Mouse (Mus musculus): ENCODE results near the gene Rps11. TPM values are rescaled to one million over a fixed set of nuclear protein-coding genes. Genes with fewer than 3 reads are reported as not detected.
"Not testable (repeated sequence)": the region's sequence is repeated elsewhere in the genome, so short reads cannot be mapped to it uniquely, and the experiment has no call there.

The Rps11 gene
- polyA plus RNA-seq, 1 experiment from 2014 or later = 1,523 TPM

DNA sequence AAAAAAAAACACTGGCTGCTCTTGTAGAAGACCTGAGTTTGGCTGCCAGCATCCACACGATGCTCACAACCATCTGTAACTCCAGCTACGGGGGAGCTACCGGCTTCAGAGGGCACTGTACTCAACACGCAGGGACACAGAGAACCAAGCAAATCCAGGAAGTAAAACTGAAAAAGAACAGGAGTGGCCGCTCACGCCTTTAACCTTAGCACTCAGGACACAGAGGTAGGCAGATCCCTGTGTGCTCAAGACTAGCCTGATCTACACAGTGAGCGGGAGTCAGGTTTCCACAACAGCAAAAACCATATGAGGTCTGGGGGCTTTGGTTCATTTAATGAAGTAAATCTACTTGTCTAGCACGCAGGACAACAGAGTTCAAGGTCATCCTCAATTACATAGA is 18.7 kb downstream of the Rps11 start:
- Histone ChIP-seq H3K4me3 (replicated peaks) (no peak overlapping the region), H3K4me1 (peaks cover 26% of the 10 kb centered on the region), H3K27ac (replicated peaks) (no peak overlapping the region), H3K36me3 (peaks cover 6% of the 10 kb centered on the region; the same call in 1 of the 2 replicates), H3K4me2 (replicated peaks) (no peak overlapping the region), H3K9ac (no peak overlapping the region), H3K9me3 (replicated peaks) (no peaks in the 10 kb centered on the region), H3K27me3 (no peaks in the 10 kb centered on the region)
- WGBS = 67% methylated on average over 8 of the region's 8 CpGs
- no peak for ATAC-seq (ENCODE audit: insufficient number of reproducible peaks, low FRiP score, low TSS enrichment, low read depth)

DNA sequence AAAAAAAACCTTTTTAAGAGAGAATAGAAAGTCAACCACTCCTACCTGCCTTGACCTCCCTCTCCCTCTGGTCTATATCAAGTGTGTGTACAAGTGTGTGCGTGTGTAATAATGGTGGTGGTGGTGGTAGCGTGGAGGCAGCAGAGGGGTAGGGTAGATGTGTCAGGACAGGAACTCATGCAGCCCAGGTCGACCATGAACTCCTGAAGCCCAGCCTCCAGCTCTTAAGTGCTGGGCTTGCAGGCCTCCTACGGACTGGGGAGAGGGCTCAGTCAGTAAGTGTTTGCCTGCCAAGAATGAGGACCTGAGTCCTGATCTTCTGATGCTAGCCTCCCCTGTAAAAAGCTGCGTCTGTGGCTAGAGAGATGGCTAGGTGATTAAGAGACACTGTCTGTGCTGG is 19.3 kb downstream of the Rps11 start:
- no peak overlapping the region for H3K27ac ChIP-seq (replicated peaks)
- H3K27me3 ChIP-seq = no peaks in the 10 kb centered on the region
- H3K4me3 ChIP-seq (replicated peaks) = no peak overlapping the region
- ATAC-seq (ENCODE audit: insufficient number of reproducible peaks, low FRiP score, low TSS enrichment, low read depth) = no peak
- peaks cover 26% of the 10 kb centered on the region for H3K4me1 ChIP-seq
- no peak overlapping the region for H3K4me2 ChIP-seq (replicated peaks)
- H3K9me3 ChIP-seq (replicated peaks) = no peaks in the 10 kb centered on the region
- no peak overlapping the region for H3K9ac ChIP-seq
- 77% methylated on average over 5 of the region's 5 CpGs for WGBS
- H3K36me3 ChIP-seq = peaks cover 6% of the 10 kb centered on the region; the same call in 1 of the 2 replicates

DNA sequence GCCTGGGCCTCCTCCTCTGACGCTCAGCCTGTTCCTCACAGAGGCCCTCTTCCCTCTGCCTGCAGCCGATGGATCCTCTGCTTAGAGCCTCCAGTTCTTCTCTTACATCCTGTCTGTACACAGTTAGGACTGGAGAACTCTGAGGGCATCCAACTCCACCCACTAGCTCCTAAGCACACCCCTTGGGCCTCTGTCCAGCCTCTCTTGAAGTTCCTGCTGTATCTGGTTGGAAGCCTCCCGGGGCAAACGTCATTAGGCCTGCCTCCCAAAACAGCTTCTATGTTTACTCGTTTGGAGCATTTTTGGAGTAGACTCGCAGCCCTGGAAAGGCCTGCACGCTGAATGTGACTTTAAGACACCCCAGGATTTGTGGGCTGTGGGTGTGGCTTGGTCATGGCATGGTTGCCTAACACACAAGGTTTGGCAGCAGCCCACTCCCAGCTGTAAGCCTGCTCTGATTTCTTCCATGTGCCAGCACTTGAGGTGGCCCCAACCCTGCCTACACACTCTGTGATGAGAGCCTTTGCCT is 20.5 kb downstream of the Rps11 start, which contains the start of gene Fcgrt:
Gene Fcgrt (minus strand): TSS at position 200 of the 529 bp plus-strand sequence.
- peaks cover 26% of the 10 kb centered on the region for H3K4me1 ChIP-seq
- peak within 1 kb of the TSS; percentile 64 for H3K4me2 ChIP-seq (replicated peaks)
- peaks cover 6% of the 10 kb centered on the region; the same call in 1 of the 2 replicates for H3K36me3 ChIP-seq
- peak within 1 kb of the TSS; percentile 60 for H3K9ac ChIP-seq
- peak; percentile 98 for ATAC-seq (ENCODE audit: insufficient number of reproducible peaks, low FRiP score, low TSS enrichment, low read depth)
- H3K9me3 ChIP-seq (replicated peaks) = no peaks in the 10 kb centered on the region
- peak within 1 kb of the TSS; percentile 96 for H3K27ac ChIP-seq (replicated peaks)
- H3K27me3 ChIP-seq = no peaks in the 10 kb centered on the region
- H3K4me3 ChIP-seq (replicated peaks) = peak within 1 kb of the TSS; percentile 45
- 23% methylated on average over 7 of the region's 7 CpGs for WGBS

DNA sequence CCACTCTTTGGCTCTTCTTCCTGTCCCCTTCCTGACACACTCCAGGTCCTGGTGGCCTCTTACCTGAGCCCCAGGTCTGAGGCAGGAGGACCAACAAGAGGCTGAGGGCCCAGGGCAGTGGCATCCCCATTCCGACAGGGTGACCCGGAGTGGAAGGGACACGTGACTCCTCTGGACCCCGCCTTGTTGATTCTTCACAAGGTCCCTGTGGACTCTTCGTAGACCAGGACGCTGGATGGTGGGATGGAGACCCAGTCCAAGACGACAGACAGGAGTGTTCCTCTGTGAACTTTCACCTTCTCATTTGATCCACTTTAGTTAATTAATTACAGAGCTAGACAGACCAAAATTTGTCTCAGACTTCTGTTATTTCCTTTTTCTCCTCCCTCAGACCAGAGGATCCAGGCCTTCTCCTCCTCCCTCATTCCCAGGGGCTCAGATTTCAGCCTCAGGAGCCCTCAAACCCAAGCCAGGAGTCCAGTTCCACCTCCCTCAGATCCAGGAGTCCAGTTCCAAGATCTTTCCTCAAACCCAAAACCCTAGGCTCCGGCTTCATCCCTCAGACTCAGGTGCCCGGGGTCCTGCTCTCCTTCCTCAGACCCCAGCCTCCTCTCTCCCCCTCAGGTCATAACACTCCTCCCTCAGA is 21.2 kb downstream of the Rps11 start:
- peak overlapping the region; percentile 96 for H3K27ac ChIP-seq (replicated peaks)
- peaks cover 26% of the 10 kb centered on the region for H3K4me1 ChIP-seq
- no peaks in the 10 kb centered on the region for H3K27me3 ChIP-seq
- H3K9ac ChIP-seq = peak overlapping the region; percentile 60
- peaks cover 6% of the 10 kb centered on the region; the same call in 1 of the 2 replicates for H3K36me3 ChIP-seq
- 41% methylated on average over 9 of the region's 9 CpGs for WGBS
- H3K4me2 ChIP-seq (replicated peaks) = peak overlapping the region; percentile 64
- ATAC-seq (ENCODE audit: insufficient number of reproducible peaks, low FRiP score, low TSS enrichment, low read depth) = no peak
- peak overlapping the region; percentile 45 for H3K4me3 ChIP-seq (replicated peaks)
- H3K9me3 ChIP-seq (replicated peaks) = no peaks in the 10 kb centered on the region

DNA sequence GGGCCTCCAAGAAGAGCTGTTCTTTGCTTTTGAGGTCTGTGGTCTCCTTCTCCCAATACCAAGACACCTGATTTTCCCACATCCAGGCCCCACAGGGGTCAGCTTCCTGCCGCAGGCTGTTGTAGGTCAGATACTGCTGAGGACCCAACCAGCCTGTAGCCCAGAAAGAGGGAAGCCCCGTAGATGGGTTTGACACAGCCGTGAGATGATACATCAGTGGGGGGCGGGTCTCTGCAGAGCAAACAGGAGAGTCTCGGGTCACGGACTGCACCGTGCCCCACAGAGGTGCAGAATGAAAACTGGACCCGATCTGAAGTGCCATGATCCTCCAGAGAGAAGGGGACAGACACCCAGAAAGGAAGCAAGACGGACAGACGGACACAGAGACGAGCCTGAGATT is 21.8 kb downstream of the Rps11 start:
- Histone ChIP-seq H3K4me1 (peaks cover 26% of the 10 kb centered on the region), H3K4me2 (replicated peaks) (peak overlapping the region; percentile 64), H3K36me3 (peaks cover 9% of the 10 kb centered on the region; the same call in 1 of the 2 replicates), H3K27ac (replicated peaks) (peak overlapping the region; percentile 96; the same call in 1 of the 2 replicates), H3K27me3 (no peaks in the 10 kb centered on the region), H3K9ac (no peak overlapping the region), H3K4me3 (replicated peaks) (peak overlapping the region; percentile 45), H3K9me3 (replicated peaks) (no peaks in the 10 kb centered on the region)
- 81% methylated on average over 11 of the region's 11 CpGs for WGBS
- no peak for ATAC-seq (ENCODE audit: insufficient number of reproducible peaks, low FRiP score, low TSS enrichment, low read depth)

- Histone ChIP-seq H3K9me3 (replicated peaks) (no peaks in the 10 kb centered on the region), H3K27me3 (no peaks in the 10 kb centered on the region), H3K9ac (no peak overlapping the region), H3K36me3 (peaks cover 18% of the 10 kb centered on the region; the same call in 1 of the 2 replicates), H3K4me1 (peaks cover 26% of the 10 kb centered on the region), H3K4me3 (replicated peaks) (no peak overlapping the region), H3K27ac (replicated peaks) (no peak overlapping the region), H3K4me2 (replicated peaks) (no peak overlapping the region)
- 95% methylated on average over 6 of the region's 6 CpGs for WGBS
- ATAC-seq (ENCODE audit: insufficient number of reproducible peaks, low FRiP score, low TSS enrichment, low read depth) = no peak
These were observed 24.2 kb downstream of the Rps11 start for GRCm38 (mm10) chr7:45100046-45100445.

GRCm38 (mm10) chr7:45098541-45099240 is 25.5 kb downstream of the Rps11 start:
- no peak overlapping the region for H3K4me3 ChIP-seq (replicated peaks)
- ATAC-seq (ENCODE audit: insufficient number of reproducible peaks, low FRiP score, low TSS enrichment, low read depth) = no peak
- H3K27ac ChIP-seq (replicated peaks) = no peak overlapping the region
- WGBS = 88% methylated on average over 8 of the region's 8 CpGs
- no peaks in the 10 kb centered on the region for H3K27me3 ChIP-seq
- peaks cover 23% of the 10 kb centered on the region for H3K4me1 ChIP-seq
- no peaks in the 10 kb centered on the region for H3K9me3 ChIP-seq (replicated peaks)
- H3K36me3 ChIP-seq = peaks cover 18% of the 10 kb centered on the region; the same call in 1 of the 2 replicates
- H3K9ac ChIP-seq = no peak overlapping the region
- H3K4me2 ChIP-seq (replicated peaks) = no peak overlapping the region

GRCm38 (mm10) chr7:45097479-45097878 is 26.8 kb downstream of the Rps11 start:
- Histone ChIP-seq H3K36me3 (peaks cover 18% of the 10 kb centered on the region; the same call in 1 of the 2 replicates), H3K27ac (replicated peaks) (no peak overlapping the region), H3K4me3 (replicated peaks) (no peak overlapping the region), H3K9me3 (replicated peaks) (no peaks in the 10 kb centered on the region), H3K4me2 (replicated peaks) (no peak overlapping the region), H3K9ac (no peak overlapping the region), H3K4me1 (peaks cover 23% of the 10 kb centered on the region), H3K27me3 (no peaks in the 10 kb centered on the region)
- no peak for ATAC-seq (ENCODE audit: insufficient number of reproducible peaks, low FRiP score, low TSS enrichment, low read depth)
- 46% methylated on average over 6 of the region's 6 CpGs for WGBS

GRCm38 (mm10) chr7:45095965-45096364 is 28.3 kb downstream of the Rps11 start:
- H3K9ac ChIP-seq; H3K4me3 ChIP-seq (replicated peaks); H3K27me3 ChIP-seq; H3K4me2 ChIP-seq (replicated peaks); H3K27ac ChIP-seq (replicated peaks); ATAC-seq (ENCODE audit: insufficient number of reproducible peaks, low FRiP score, low TSS enrichment, low read depth); H3K9me3 ChIP-seq (replicated peaks): not testable (repeated sequence)
- WGBS = 90% methylated on average over 14 of the region's 14 CpGs
- Histone ChIP-seq H3K4me1 (peaks cover 13% of the 10 kb centered on the region), H3K36me3 (peaks cover 12% of the 10 kb centered on the region; the same call in 1 of the 2 replicates)

DNA sequence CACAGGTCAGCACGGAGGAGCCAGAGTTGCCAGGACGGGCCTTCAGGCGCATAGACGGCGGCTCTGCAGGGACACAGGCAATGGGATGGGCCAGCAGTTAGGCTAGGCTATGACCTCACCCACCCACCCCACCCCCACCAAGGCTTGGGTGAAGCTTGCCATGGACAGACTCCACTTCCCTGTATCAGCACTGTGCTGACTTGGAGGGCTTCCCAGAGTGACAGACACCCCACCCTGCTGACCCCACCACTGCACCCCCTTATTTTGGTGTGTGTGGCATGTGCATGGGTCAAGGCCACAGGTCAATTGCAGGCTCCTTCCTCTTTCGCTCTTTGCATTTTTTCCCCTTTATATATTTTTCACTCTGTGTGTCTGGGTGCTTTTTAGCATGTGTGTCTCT is 28.9 kb downstream of the Rps11 start:
- no peaks in the 10 kb centered on the region for H3K9me3 ChIP-seq (replicated peaks)
- H3K4me2 ChIP-seq (replicated peaks) = no peak overlapping the region
- H3K9ac ChIP-seq = no peak overlapping the region
- 76% methylated on average over 6 of the region's 6 CpGs for WGBS
- peaks cover 12% of the 10 kb centered on the region; the same call in 1 of the 2 replicates for H3K36me3 ChIP-seq
- no peaks in the 10 kb centered on the region for H3K27me3 ChIP-seq
- no peak overlapping the region for H3K4me3 ChIP-seq (replicated peaks)
- 0 out of 2 replicates have a peak overlapping the region, but pooled peaks have one; percentile 11 for H3K27ac ChIP-seq (replicated peaks)
- peaks cover 16% of the 10 kb centered on the region for H3K4me1 ChIP-seq
- ATAC-seq (ENCODE audit: insufficient number of reproducible peaks, low FRiP score, low TSS enrichment, low read depth) = no peak

- Histone ChIP-seq H3K9me3 (replicated peaks) (no peaks in the 10 kb centered on the region), H3K36me3 (peaks cover 12% of the 10 kb centered on the region; the same call in 1 of the 2 replicates), H3K27ac (replicated peaks) (peak overlapping the region; percentile 90), H3K4me2 (replicated peaks) (no peak overlapping the region), H3K4me3 (replicated peaks) (no peak overlapping the region), H3K4me1 (peaks cover 23% of the 10 kb centered on the region), H3K27me3 (no peaks in the 10 kb centered on the region), H3K9ac (no peak overlapping the region)
- ATAC-seq (ENCODE audit: insufficient number of reproducible peaks, low FRiP score, low TSS enrichment, low read depth) = no peak
- WGBS = 28% methylated on average over 7 of the region's 7 CpGs
These were observed 30.1 kb downstream of the Rps11 start for GRCm38 (mm10) chr7:45094121-45094520.

All from embryonic facial prominence, embryonic 15.5 days (tissue).